Mouse (Mus musculus): ENCODE measurements around the gene Fryl.

Fryl gene

DNA sequence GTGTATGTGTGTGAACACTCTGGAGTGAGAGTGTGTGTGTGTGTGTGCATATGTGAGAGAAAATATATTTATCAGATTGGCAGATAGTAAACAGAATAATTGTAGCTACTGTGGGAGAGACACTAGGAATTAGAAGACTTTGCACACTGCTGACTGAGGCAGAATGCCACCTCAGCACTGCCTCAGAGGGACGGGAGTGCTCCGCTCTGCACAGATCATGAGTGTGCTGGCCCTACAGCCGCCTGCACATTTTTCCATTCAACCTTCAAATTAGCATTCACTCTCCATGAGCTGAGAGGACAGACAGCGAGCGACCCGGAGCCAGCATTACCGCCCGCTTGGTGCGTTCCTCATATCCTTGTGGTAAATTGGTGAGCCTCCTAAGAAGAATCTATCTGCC lies 96.0 kb downstream of the Fryl start:
- DNase-seq (ENCODE audit: low spot score), result no peak

DNA sequence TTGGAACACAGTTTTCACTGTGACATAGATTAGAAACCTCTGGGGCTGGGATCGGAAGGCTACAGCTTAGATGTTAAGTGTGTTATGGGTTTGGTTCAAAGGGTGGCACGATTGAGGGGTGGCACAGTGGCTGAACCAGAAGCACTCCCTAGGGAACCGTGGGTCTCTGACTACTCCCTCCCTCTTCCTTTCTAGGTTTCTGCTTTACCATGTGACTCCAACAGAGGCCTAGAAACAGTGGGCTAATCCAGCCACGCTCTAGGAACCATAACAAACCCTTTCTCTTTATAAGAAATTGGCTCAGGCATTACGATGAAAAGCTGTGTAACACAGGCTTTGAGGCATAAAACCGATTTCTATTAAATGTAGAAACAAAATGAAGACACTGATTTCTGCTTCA lies 98.9 kb downstream of the Fryl start:
- DNase-seq (ENCODE audit: low spot score), result no peak

DNA sequence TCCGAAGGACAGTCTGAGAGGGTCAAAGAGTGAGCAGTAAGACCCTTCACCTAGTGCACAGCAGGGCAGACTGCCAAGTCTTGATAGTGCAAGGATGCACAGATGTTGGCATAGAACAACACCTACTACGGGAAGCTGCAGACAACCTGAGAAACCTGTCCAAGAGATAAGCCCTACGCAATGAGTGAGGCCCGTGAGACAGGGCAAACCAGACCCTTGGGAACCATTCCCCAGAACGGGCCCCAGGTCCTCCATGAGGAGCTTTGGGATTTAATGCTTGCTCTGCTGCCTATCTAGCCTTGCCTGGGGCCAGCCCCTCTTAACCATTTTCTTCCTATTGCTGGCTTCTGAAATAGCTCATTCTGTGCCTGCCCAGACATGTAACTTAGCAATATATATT lies 99.4 kb downstream of the Fryl start:
- no peak for DNase-seq (ENCODE audit: low spot score)

DNA sequence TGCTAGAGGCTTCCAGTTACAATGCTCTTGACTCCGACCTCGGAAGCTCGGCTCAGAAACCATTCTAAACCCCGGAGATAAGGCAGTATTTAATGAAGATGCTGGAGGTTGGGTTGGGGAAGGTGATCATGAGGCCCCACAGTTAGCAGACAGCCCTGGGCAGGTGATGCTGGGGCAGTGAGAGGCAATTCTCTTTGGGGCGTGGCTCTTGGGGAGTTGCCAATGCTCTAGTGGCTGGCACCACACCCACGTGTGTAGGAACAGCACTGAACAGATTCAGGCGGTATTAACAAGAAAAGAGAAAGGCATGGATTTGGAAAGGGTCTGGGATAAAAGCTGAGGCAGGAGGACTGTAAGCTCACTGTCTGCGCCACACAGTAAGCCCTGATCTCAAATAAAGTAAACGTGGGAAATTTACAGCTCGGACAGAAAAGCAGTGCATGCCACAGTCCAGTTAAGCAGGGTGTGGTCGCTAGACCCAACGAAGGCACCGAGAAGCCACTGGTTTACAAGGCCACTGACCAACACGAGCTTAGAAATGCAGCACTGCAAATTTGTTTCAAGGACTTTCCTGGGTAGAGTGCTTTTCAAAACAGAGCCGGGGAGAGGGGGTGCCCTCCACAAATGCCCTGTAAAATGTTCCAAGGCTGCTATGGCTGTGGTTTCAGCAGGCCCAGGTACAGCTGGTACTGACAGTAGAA lies 100.0 kb downstream of the Fryl start:
- DNase-seq (ENCODE audit: low spot score), result peak; percentile 26

DNA sequence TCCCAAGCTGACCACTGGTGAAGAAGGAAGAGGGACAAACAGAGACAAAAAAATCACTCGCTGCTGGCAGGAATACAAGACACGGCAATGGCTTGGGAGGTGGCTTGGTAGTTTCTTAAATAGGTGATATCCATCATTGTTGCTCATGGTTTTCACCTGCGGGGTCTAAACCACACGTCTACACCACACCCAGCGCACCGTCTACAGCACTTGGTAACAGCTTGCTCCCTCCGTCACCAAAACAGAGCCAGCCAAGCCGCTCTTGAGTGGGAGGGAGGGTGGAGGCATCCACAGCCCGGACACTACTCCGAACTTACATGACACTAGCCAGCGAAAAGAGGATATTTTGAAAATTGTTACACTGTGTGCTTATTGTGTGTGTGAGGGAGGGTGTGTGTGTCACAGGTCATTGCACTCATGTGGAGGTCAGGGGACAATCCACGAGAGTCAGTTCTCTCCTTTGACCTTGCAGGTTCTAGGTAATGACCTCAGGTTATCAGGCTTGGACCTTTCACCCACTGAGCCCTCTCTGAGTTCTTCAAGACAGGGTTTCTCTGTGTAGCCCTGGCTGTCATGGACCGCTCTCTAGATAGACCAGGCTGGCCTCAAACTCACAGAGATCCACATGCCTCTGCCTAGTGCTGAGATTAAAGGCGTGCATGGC lies 102.5 kb downstream of the Fryl start:
- no peak for DNase-seq (ENCODE audit: low spot score)

DNA sequence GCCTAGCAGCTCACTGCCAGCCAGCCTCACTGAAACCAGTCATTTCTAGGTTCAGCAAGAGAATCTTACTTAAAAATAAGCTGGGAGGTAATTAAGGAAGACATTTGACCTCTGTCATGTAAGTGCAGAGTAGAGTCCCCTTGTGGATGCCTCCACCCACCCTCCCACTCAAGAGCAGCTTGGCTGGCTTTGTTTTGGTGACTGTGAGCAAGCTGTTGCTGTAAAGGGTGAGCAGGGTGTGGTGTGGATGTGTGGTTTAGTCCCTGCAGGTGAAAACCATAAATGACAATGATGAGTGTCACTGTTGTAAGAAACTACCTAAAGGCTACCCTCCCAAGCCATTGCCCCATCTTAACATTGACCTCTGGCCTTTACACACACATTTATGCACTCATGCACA lies 104.2 kb downstream of the Fryl start:
- DNase-seq (ENCODE audit: low spot score), result no peak

DNA sequence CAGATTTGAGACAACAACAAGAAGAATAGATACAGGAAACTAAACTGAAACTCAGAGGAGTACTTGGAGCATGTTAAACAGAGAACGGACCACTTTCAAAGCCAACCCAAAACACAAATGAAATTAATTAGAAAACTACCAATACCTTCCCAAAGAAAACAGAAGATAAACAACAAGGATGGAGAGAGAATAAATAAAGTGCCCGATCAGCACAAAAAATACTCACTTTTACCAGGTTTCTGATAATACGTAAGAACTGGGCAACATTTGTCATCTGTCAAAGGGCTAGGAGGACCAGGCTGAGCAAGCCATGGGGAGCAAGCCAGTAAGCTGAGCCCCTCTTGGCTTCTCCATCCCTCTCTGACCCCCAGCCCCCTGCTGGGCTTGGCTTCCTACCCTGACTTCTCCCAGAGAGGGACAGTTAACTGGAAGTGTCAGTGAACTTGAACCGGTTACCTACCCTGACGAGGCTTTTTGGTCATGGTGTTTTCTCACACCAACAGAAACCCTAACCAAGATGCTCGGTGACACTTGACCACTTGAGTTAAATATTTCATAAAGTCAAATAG lies 105.5 kb downstream of the Fryl start:
- no peak for DNase-seq (ENCODE audit: low spot score)

DNA sequence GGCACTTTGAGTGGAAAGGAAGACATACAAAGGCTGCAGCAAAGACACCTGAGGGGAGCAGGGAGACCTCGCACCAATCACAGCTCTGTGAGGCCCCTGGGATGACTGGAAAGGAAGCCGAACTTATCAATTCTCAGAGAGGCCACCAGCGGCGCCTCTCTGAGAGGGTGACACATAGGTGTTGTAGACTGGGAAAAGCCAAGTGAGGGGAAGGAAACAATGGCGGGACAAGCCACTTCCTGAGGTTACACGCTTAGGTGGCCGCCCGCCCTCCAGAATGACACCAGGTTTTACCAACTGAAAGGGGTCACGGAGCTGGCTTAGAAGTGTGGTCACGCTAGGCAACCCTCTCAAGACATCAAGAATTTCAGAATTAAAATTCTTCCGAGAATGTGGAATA lies 111.4 kb downstream of the Fryl start:
- DNase-seq (ENCODE audit: low spot score), result no peak

DNA sequence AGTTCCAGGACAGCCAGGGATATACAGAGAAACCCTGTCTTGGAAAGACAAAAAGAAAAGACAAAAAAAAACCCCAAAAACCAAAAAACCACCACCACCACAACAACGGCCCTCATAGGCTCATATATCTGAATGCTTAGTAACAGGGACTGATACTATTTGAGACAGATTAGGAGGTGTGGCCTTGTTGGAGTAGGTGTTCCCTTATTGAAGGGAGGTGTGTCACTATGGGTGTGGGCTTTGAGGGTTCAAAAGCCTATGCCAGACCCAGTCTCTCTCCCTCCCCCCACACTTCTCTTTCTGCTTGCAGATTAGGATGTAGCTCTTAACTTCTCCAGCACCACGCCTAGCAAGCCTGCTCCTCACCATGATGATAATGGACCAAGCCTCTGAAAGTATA lies 114.7 kb downstream of the Fryl start:
- no peak for DNase-seq (ENCODE audit: low spot score)

DNA sequence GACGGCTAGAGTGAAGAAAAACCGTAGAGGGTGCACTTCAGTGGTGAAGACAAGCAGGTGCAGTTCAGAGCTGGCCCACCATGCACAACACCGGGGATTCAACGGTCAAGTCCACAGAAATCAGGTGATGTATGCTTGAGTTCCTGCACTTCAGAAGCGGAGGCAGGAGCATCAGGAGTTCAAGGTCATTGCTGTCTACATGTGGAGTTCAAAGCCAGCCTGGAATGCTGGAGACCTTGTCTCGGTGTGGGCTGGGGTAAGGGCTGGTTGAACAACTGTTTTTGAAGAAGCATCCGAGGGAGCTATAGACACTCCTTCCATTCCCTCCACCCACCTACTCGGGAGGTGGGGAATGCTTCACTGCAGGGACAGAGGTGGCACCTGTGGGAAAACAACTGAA lies 115.3 kb downstream of the Fryl start:
- DNase-seq (ENCODE audit: low spot score), result no peak

DNA sequence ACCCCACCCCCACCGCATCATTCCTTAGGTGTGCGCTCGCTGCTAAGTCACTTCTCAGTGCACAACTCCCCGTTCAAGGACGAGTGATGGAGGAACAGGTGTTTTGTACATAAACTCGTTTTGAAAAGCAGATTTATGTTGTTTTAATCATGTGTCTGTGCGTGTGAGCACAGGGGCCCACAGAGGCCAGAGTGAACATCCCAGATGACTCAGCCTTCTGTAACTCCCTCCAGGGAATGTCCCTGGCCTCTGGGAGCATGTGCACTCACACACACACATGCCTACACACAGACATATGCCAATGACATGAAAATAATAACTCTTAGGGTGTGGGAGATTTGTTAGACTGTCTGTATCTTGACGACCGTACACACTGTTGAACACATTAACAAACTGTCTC lies 118.9 kb downstream of the Fryl start:
- DNase-seq (ENCODE audit: low spot score), result no peak

DNA sequence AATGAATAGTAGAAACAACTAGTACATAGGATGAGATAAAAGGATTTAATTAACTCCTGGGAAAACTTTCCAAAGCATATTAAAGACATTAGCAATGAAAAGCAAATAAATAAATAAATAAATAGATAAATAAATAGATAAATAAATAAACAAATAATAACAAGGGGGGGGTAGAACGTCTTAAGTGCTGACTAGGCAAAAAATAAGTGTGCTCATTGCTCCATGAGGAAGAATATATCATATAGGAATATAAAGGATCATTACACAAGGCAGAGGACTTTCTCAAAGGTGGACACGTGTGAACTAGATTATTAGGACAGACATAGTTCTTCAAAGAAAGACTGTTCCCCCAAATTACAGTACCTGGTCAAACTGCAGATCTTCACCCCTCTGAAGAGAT lies 120.5 kb downstream of the Fryl start:
- no peak for DNase-seq (ENCODE audit: low spot score)

DNA sequence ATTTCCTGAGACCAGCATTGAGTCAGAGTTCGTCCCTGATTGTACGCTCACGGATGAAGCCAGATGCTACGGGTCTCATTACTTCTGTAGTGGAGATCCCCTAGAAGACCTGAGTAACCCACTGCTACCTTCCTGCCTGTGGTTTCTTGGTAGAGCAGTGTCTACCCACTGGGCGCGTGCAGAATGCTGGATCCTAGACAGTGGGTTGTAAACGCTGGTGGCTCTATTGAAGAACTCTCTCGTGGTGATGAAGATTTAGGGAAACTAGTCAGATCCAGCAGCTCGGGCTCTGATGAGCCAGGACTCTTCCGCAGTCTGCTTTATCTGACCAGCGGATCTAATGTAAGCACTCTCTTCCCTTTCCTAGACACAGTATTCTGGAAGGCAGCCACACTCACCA lies 121.3 kb downstream of the Fryl start:
- peak; percentile 21 for DNase-seq (ENCODE audit: low spot score)

DNA sequence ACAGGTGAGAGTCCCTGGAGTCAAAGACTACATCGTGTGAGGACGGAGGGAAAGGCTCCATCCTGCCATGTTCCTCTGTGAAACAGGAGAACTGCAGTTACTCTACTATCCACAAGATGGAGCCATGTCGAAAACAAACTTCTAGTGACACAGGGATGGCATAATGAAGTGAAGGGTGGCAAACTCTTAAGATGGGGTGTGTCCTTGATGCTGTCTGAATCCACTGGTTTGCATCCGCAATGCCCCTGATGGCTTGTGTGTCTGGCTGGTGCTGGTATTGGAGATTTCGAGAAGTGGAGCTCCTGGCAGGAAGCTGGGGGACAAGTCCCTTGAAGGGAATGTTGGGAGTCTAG lies 122.6 kb downstream of the Fryl start:
- peak; percentile 76 for DNase-seq (ENCODE audit: low spot score)

DNA sequence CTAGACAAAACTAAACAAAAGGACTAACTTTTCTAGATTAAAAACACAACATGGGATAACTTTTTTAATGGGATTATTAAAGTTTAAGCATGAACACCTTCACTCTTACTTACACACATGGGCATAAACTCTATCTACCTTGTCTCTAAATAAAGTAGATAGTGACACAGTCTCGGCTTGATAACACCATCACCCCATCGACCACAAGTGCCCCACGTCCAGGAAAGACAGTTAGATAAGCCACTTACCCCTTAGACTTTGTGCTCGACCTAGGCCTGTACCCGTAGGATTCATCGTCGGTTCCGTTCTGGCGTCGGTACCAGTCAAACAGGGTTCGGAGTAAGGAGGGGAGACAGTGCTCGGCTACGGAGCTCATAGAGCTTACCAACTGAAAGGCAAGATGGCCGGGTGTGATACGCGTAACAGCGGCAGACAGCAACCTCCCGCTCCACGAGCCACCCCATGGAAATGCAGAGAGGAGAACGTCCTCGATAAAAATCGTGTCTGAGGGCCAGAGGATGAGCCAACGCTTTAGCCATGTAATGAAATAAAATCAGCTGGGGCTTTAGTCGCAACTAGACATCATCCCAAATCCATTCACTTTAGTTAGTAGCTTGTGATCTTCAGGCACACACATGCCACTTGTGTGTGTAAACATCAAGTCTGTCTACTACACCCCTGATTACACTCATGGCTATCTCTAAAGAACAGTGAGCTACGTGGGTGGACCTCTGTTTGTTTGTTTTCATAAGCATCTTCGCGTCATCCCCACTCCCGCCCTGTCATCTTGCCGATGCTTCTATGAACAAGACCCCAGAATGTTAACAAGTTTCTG lies 123.2 kb downstream of the Fryl start:
- DNase-seq (ENCODE audit: low spot score), result no peak

DNA sequence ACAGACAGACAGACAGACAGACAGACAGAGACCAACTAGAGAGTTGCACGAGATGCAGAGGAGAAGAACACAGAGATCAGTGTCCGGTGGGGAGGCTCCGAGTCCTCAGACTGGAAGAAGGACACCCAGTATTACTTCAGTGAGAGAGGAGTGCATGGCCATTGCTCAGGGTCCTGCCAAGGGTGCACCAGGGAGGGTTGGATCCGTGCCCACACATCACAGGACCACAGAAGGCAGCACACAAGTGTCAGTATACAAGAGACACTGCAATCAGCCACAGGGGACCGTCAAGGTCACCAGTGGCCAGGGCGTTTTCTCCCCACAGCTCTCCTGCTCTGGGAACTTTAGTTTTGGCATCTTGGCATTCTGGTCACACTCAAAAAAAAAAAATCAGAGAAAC lies 125.4 kb downstream of the Fryl start:
- no peak for DNase-seq (ENCODE audit: low spot score)

DNA sequence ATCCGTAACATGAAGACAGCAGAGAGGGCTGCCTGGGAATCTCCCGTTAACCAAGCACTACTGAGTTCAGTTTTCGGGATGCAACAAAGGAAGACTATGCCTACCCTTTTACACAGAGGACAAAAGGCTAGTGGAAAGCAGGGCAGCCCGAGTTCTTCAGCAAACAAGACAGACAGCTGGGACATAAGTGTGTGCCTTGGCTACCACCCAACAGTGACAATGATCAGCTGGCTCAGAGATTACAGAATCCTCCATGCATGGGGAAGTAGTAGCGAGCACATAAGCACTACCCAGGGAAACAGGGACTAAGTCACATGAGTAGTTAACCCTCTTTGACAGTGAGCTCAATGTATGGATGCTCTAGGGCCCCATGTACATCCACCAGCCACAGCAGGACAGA lies 126.5 kb downstream of the Fryl start:
- DNase-seq (ENCODE audit: low spot score), result peak; percentile 24

DNA sequence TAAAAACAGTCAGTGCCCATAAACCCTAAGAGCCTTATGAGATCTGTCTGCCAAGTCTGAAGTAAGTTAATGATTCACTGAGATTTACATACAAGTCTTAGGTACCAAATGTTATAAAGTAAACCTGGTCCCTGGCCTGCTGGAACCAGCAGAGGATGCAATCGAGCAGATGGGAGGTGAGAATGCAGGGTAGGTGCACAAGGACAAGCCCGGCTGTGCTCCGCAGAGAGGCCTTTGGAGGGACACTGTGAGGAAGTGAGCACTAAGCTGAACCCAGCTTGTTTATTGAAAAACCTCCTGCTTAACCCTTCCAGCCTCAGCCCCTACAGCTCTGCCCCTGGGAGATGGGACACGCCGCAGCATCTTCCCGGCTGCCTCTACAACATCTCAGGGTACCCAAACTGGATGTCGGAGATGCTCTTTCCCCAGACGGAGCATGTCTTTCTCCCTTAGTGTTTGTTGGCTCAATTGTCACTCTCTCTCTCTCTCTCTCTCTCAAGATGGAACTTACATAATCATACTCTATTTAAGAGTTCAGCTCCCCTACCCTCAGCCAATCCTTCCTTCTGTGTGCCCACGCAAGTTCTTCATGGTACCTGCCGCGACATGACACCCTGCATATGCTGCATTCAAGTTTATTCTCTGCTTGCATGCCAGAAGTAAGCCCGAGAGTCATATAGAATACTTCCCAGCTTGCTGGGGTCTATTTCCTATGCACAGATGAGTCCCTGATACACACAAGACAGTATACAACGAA lies 136.3 kb downstream of the Fryl start:
- no peak for DNase-seq (ENCODE audit: low spot score)

DNA sequence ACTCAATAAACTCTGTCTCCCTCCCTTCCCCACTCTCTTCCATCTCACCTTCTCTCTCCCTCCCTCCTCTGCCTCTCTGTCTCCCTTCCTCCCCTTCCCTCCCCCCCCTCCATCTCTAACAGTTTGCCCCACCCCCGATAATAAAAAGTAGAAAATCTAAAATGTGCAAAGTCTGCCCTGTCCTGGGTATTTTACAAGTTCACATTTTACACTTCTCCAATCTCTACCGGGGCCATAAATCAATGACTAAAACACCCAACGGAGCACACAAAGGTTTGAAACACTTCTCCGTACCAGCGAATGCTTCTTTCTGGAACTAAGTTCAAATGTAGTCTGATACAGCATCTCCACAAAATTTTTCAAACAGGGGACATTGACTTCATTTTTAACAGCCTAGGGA lies 136.9 kb downstream of the Fryl start:
- no peak for DNase-seq (ENCODE audit: low spot score)

DNA sequence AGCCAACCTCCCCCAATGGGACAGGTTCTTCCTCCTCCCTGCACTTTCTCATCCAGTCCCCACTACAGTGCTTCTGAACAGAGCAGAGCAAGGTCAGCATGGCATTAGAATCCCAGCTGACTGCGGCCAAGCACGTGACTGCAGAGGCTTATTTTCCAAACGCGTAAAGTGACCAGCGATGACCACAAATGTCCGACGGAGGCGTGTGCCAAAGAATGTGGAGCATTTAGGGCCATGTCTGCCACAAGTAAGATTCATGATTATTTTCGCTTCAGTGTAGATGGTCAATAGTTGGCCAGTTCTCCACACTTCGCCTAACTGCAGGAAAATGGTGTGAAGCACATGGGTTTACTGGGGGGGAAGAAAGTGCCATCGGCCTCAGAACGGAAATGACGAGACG lies 137.6 kb downstream of the Fryl start:
- DNase-seq (ENCODE audit: low spot score), result no peak

DNA sequence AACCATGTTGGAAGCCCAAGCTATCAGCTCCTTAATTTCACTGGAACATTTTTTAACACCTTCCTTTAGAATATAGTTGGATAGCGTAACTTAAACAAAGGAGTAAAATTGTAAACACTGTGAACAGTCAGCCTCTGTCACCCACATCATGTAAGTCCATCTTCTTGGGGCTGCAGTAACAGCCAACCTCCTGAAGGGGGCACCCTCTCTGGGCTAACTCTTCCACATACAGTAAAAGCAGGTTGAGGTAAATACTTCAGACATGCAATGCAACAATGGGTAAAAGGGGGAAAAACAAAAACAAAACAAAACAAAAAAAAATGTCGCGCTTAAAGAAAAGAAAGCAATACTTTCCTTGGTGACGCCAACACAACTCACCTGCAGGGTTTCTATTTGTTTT lies 141.5 kb downstream of the Fryl start:
- no peak for DNase-seq (ENCODE audit: low spot score)

DNA sequence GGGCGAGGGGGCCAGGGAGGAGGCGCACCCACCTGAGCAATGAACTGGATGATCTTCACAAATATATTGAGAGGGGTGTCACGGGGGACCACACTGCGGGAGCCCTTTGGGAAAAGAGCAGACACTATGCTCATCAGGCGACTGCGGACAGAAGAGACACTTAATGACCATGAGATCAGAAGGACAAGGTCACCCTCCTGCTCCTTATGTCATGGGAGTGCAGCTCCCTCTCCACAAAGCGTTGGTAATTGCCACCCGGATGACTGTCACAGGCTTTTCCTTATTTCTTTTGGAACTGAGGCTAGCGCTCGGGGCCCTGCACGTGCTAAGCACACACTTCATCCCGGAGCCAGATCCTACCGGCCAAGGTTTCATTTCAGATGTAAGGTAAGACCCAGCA lies 144.1 kb downstream of the Fryl start:
- DNase-seq (ENCODE audit: low spot score), result no peak

All from lung, postnatal 25 days (tissue).